Comparison of ENCODE assay signal across 8 mouse cellular contexts in genomic region chr11:50559108-50559507, GRCm38 (mm10). TPM values are rescaled to one million over a fixed set of nuclear protein-coding genes. Genes with fewer than 3 reads are reported as not detected.
DNase-seq lines count a peak whose midpoint lies in the region; ATAC-seq lines count a peak whose summit lies in the region.

No protein-coding gene starts in this region.

- WGBS in midbrain, embryonic 14.5 days = 38% methylated on average over 4 of the region's 4 CpGs
- WGBS in midbrain, embryonic 15.5 days = 38% methylated on average over 4 of the region's 4 CpGs
- 35% methylated on average over 4 of the region's 4 CpGs for WGBS in midbrain, embryonic 10.5 days

- ATAC-seq in midbrain, embryonic 14.5 days (ENCODE audit: low FRiP score, low TSS enrichment) = no peak
- no peak for ATAC-seq in midbrain, embryonic 15.5 days (replicated peaks)
- ATAC-seq in granulocyte monocyte progenitor cell, adult 5-6 weeks (replicated peaks; ENCODE audit: poor library complexity, severe bottlenecking) = peak; percentile 94

- H3K4me3 ChIP-seq in midbrain, embryonic 14.5 days (replicated peaks; ENCODE audit: low read depth, low read length) = no peak overlapping the region
- H3K4me3 ChIP-seq in midbrain, embryonic 15.5 days = no peak overlapping the region
- H3K4me3 ChIP-seq in midbrain, embryonic 10.5 days = no peak overlapping the region

- no peak overlapping the region for H3K4me2 ChIP-seq in midbrain, embryonic 14.5 days (ENCODE audit: low read length)
- no peak overlapping the region for H3K4me2 ChIP-seq in midbrain, embryonic 15.5 days

- no peaks in the 10 kb centered on the region for H3K27me3 ChIP-seq in midbrain, embryonic 14.5 days (ENCODE audit: control insufficient read depth, insufficient read depth, low read length)
- H3K27me3 ChIP-seq in midbrain, embryonic 15.5 days (replicated peaks) = no peaks in the 10 kb centered on the region
- no peaks in the 10 kb centered on the region for H3K27me3 ChIP-seq in midbrain, embryonic 10.5 days (ENCODE audit: low read depth, poor library complexity, severe bottlenecking)

- peak; percentile 53 for DNase-seq in cerebellum, adult 9-10 months
- no peak for DNase-seq in cerebellum, postnatal 25 days
- DNase-seq in midbrain, embryonic 14.5 days = peak; percentile 63
- DNase-seq in retina, adult 2 months (ENCODE audit: low read depth, low spot score) = peak; percentile 9
- no peak for DNase-seq in layer of hippocampus, postnatal 36 days
- no peak for DNase-seq in midbrain, embryonic 10.5 days (ENCODE audit: low spot score)

- H3K4me1 ChIP-seq in midbrain, embryonic 14.5 days (ENCODE audit: control insufficient read depth, insufficient read depth, low read length) = no peaks in the 10 kb centered on the region
- no peaks in the 10 kb centered on the region for H3K4me1 ChIP-seq in midbrain, embryonic 15.5 days
- no peaks in the 10 kb centered on the region for H3K4me1 ChIP-seq in midbrain, embryonic 10.5 days

- no peak overlapping the region for H3K27ac ChIP-seq in midbrain, embryonic 14.5 days (replicated peaks; ENCODE audit: low read depth, low read length)
- H3K27ac ChIP-seq in midbrain, embryonic 15.5 days = no peak overlapping the region
- H3K27ac ChIP-seq in midbrain, embryonic 10.5 days (replicated peaks) = no peak overlapping the region

- no peak overlapping the region for H3K9ac ChIP-seq in midbrain, embryonic 14.5 days (replicated peaks; ENCODE audit: low read length)
- no peak overlapping the region for H3K9ac ChIP-seq in midbrain, embryonic 15.5 days

- no peaks in the 10 kb centered on the region for H3K36me3 ChIP-seq in midbrain, embryonic 14.5 days (ENCODE audit: control insufficient read depth, insufficient read depth, low read length)
- H3K36me3 ChIP-seq in midbrain, embryonic 15.5 days (replicated peaks) = no peaks in the 10 kb centered on the region
- no peaks in the 10 kb centered on the region for H3K36me3 ChIP-seq in midbrain, embryonic 10.5 days

- 0 out of 2 replicates have a peak, but pooled peaks cover 6% of the 10 kb centered on the region for H3K9me3 ChIP-seq in midbrain, embryonic 14.5 days (ENCODE audit: control insufficient read depth, low read length)
- 0 out of 2 replicates have a peak, but pooled peaks cover 3% of the 10 kb centered on the region for H3K9me3 ChIP-seq in midbrain, embryonic 15.5 days
- H3K9me3 ChIP-seq in midbrain, embryonic 10.5 days (replicated peaks) = peaks cover 5% of the 10 kb centered on the region; the same call in 1 of the 2 replicates

RNA-seq across cellular contexts. Expression of gene Adamts2, which starts 42.8 kb away (rescaled TPM):
- 2.7 and 3.4 TPM in 2 replicates for polyA plus RNA-seq in midbrain, embryonic 14.5 days (2014; fragmentation: Nextera tagmentation; extraction: Ambion mirVana)
- polyA plus RNA-seq in midbrain, embryonic 15.5 days (2015; fragmentation: Nextera tagmentation; extraction: Ambion mirVana) = 3.7 and 5.0 TPM in 2 replicates
- not detected in 2 replicates for total RNA-seq in granulocyte monocyte progenitor cell, adult 5-6 weeks (2014; fragmentation: Nextera tagmentation)
- not detected in 2 replicates for total RNA-seq in granulocyte monocyte progenitor cell, adult 5-6 weeks (2017)
- total RNA-seq in layer of hippocampus, postnatal 36 days (2021) = 10 to 100 TPM; 15.7 to 15.9 TPM
- 0.41 and 1.0 TPM in 2 replicates for polyA plus RNA-seq in midbrain, embryonic 10.5 days (2016; fragmentation: Nextera tagmentation; extraction: Ambion mirVana)

Comparison
In these comparisons a context has a peak if more than half of its experiments do, and no peak if none do; other contexts are left out.
1. DNase-seq: peak in cerebellum, adult 9-10 months (single experiment), midbrain, embryonic 14.5 days (single experiment) and retina, adult 2 months (single experiment); none in cerebellum, postnatal 25 days (0 of 2), layer of hippocampus, postnatal 36 days (0 of 2) and midbrain, embryonic 10.5 days (single experiment).